Mouse (Mus musculus): ENCODE results near the gene Tchhl1.

DNA sequence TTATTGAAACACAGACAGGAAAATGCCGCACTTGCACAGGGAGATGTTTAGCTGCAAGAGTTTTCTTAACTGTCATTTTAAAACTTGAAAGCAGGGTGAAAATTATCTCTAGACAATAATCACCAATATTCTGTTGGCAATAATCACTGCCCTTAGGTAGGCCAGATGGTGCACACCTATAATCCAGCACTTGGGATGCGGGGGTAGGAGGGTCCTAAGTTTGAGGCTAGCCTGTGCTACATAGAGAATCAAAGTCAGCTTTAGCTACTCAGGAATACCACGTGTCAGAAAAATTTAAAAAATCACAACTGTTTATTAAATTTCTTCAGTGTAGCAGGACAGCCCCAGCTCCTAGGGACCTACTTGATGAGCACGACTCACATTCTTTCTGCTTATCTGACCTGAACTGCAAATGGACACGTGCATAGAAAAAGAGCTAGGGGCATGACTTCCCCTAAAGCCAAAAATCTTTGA lies 51.3 kb downstream of the Tchhl1 start:
- TF ChIP-seq GATA1 (IDR thresholded peaks at IDR 0.05; ENCODE audit: borderline replicate concordance, low read length), result no peak
- no peak for TF ChIP-seq FLI1 (IDR thresholded peaks at IDR 0.05; ENCODE audit: low read length)
